Mouse (Mus musculus) lung, adult 10 weeks (tissue): ENCODE data around the gene Zbtb48. TPM values are rescaled to one million over a fixed set of nuclear protein-coding genes. Genes with fewer than 3 reads are reported as not detected.

Source experiments
- polyA plus RNA-seq: library from polyadenylated mRNA; stranded (reverse); fragments of 350-450 nt; fragmentation: Illumina TruSeq; extraction: RNeasy Lipid Tissue Mini Kit (QIAGEN cat#74804); gene quantifications from one replicate; pipeline ENCODE4 v1.2.3, GENCODE M21; 2014; ENCODE audit warnings: low read depth, low replicate concordance; ENCODE audit not compliant: insufficient read depth

Zbtb48 gene
- polyA plus RNA-seq = 9.2 TPM

GRCm38 (mm10) chr4:152027524-152027923 is at the start of gene Zbtb48:
Gene Zbtb48 (minus strand): TSS chr4:152027671.

GRCm38 (mm10) chr4:152072121-152072601 is 44.7 kb upstream of the Zbtb48 start, which contains the start of gene Plekhg5:
Gene Plekhg5 (plus strand): TSS chr4:152072498.

GRCm38 (mm10) chr4:152038985-152039830 is 11.7 kb upstream of the Zbtb48 start, which contains the start of gene Nol9:
Gene Nol9 (plus strand): TSS chr4:152039321.

GRCm38 (mm10) chr4:152038225-152038984 is 10.9 kb upstream of the Zbtb48 start, which contains the start of gene Tas1r1:
Gene Tas1r1 (minus strand): TSS chr4:152038568.

GRCm38 (mm10) chr4:152008622-152009075 is 18.8 kb downstream of the Zbtb48 start, which contains the start of gene Klhl21:
Gene Klhl21 (plus strand): TSS chr4:152008803.

GRCm38 (mm10) chr4:151996173-151996950 is 31.1 kb downstream of the Zbtb48 start, which contains the start of gene Phf13:
Gene Phf13 (minus strand): TSS chr4:151996258.

GRCm38 (mm10) chr4:151988342-151989109 is 38.9 kb downstream of the Zbtb48 start, which contains the start of gene Thap3:
Gene Thap3 (minus strand): TSS chr4:151988997.

Other genes with a start within 250 kb of the Zbtb48 start
- 37.9 TPM for gene Camta1, start 165.8 kb downstream of the Zbtb48 start, polyA plus RNA-seq
- gene Dnajc11, start 94.0 kb downstream of the Zbtb48 start, polyA plus RNA-seq = 17.7 TPM
- gene Thap3, start 38.7 kb downstream of the Zbtb48 start, polyA plus RNA-seq = 30.8 TPM
- gene Phf13, start 31.4 kb downstream of the Zbtb48 start, polyA plus RNA-seq = 7.4 TPM
- 11.9 TPM for gene Klhl21, start 18.9 kb downstream of the Zbtb48 start, polyA plus RNA-seq
- not detected for gene Tas1r1, start 10.9 kb upstream of the Zbtb48 start, polyA plus RNA-seq
- gene Nol9, start 11.7 kb upstream of the Zbtb48 start, polyA plus RNA-seq = 8.4 TPM
- gene Plekhg5, start 44.8 kb upstream of the Zbtb48 start, polyA plus RNA-seq = 9.4 TPM
- gene Tnfrsf25, start 88.3 kb upstream of the Zbtb48 start, polyA plus RNA-seq = 3.8 TPM
- gene Espn, start 124.7 kb upstream of the Zbtb48 start, polyA plus RNA-seq = 2.4 TPM
- gene Hes2, start 131.2 kb upstream of the Zbtb48 start, polyA plus RNA-seq = 3.3 TPM
- gene Acot7, start 150.5 kb upstream of the Zbtb48 start, polyA plus RNA-seq = 118 TPM
- gene Gpr153, start 246.6 kb upstream of the Zbtb48 start, polyA plus RNA-seq = 8.2 TPM